Mouse (Mus musculus) cerebellum, adult (tissue): ENCODE measurements around the gene Smim24.

Experiments used
- ATAC-seq: cut with Nextera tagmentation; 2 replicates; pipeline ENCODE4 v1.9.2; 2017; ENCODE audit warnings: mild to moderate bottlenecking, moderate library complexity, mixed read lengths; ENCODE audit not compliant: insufficient number of reproducible peaks, low FRiP score, low TSS enrichment

Gene Smim24

DNA sequence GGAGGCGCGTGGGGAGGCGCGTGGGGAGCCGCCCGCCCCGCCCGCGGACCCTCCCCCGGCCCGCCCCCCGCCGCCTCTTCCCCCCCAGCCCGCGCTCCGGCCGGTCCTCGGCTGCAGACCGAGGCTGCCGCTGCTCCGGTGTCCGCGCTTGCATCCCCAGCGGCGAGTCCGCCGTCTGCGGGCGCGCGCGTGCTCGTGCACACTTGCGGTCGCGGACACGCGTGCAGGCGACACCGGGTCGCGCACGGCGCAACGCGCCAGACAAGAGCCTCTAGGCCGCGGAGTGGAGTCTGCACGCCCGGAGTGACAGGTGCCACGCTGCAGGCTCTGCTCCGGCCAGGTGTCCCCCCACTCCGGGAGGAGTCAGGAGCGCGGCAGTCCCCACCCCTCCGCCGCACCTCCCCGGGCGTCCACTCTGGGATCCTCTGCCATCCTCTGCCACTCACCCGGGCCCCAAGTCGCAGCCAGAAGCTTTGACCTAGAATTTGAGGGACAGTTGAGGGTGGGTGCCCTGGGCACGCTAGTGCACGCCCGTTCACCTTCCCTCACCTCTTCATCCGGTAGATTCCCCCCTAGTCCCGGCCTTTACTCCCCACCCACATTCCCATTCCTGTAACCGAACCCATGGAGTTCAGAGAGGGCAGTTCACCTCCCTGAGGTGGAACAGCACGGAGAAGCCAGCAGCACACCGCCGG lies 38.1 kb downstream of the Smim24 start:
- ATAC-seq: peak; percentile 8; the same call in 1 of the 2 replicates

- no peak for ATAC-seq
Measured at GRCm38 (mm10) chr10:81431526-81432168, 38.8 kb downstream of the Smim24 start.

DNA sequence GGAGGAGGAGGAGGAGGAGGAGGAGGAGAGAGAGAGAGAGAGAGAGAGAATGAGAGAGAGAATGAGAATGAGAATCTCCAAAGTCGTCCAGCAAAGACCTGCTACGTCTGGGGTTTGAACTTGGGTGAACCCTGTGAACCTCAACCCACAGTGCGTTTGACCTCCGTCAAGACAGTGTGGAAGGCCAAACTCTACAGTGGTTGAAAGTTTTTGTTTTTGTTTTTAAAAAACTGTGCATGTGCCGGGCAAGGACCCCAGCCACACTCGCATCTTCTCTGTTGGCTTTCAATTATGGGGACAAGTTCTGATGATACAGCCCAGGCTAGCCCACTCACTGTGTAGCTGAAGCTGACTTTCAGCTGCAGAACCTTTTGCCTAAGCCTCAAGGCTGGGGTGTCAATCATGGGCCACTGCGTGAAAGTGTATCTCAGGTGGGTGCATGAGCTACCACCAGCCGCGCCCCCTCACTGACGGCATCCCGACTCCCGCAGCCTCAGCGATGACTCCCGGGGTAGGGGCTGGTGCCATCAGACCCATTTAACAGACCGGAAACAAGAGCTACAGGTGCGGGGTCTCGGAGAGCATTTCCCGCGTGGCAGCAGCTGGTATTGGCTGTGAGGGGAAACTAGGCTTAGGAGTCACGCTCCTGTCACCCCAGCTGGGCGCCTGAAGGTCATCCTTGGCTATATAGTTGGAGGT lies 39.5 kb downstream of the Smim24 start:
- no peak for ATAC-seq

GRCm38 (mm10) chr10:81432868-81433262 lies 40.0 kb downstream of the Smim24 start:
- ATAC-seq: peak; percentile 77

DNA sequence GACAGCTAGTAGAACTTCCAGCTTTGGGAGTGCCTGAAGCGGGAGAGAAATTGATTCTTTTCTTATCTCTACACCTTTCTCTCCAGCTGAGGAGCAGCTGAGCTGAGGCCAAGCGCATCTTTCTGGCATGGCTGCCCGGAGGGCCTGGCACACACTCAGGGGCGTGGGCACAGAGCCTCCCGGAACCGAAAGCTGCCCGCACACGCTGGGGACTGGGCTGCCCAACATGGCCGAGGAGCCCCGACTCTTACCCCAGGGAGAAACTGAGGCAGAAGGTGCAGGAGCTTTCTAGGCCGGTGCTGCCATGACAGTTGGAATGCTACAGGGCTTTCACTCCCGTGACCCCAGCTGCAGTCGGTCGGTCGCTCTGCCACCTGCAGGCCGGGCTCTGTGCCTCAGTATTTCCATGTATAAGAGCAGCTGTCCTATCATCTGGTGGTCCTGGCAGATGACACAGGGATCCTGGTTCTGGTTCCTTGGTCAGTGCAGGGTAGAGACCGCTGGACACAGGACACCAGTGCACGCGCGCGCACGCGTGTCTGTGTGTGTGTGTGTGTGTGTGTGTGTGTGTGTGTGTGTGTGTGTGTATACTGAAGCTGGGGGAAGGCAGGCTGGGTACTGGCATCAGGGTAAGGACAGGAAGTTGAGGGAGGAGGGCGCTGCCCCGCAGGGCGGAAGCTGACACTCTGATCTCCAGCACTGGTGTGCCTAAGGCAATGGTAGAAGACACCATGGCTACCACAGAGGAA lies 40.9 kb downstream of the Smim24 start:
- no peak for ATAC-seq

GRCm38 (mm10) chr10:81434361-81435263 lies 41.8 kb downstream of the Smim24 start:
- ATAC-seq: no peak

DNA sequence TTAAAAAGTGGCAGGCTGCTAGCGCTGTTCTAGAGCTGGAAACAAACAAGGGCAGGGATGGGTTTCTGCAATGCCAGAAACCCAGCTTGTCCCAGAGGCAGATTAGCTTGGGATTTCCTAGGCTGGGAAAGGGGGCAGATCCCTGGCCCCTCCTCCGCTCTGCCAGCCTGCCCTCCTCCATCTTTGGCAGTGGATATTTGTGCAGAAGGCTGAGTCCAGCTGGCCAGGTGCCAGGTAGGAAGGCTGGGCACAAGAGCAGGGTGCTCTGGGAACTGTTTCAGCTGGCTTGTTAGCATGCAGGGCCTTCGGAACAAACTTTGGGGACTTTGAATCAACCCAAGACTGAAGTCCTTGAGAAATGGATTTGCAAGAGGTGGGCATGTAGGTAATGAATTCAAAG lies 42.6 kb downstream of the Smim24 start:
- no peak for ATAC-seq

- ATAC-seq: no peak
Measured at GRCm38 (mm10) chr10:81441019-81441418, 48.2 kb downstream of the Smim24 start.
